Mouse (Mus musculus) gastrocnemius, postnatal 4 days (tissue): ENCODE results near the gene Nrip2. TPM values are rescaled to one million over a fixed set of nuclear protein-coding genes. Genes with fewer than 3 reads are reported as not detected.
"Not testable (repeated sequence)": the region's sequence is repeated elsewhere in the genome, so short reads cannot be mapped to it uniquely, and the experiment has no call there.

Experiments
- DNase-seq, 2 experiments: peaks; one replicate each; pipeline ENCODE4 v3.0.0; 2021 to 2022; ENCODE audit warnings: low spot score in 2 of 2, mixed read lengths in 2 of 2
- long read RNA-seq, 2 experiments: library from polyadenylated mRNA; stranded (forward); transcript quantifications; one replicate each; pipeline ENCODE4 v2.0.0; 2021
- total RNA-seq, 2 experiments: library from RNA; stranded (reverse); gene quantifications; 2 replicates each; pipeline ENCODE4 v1.2.3; 2021

Gene Nrip2
- total RNA-seq, result 1 to 10 TPM; 2.6 to 3.7 TPM
- long read RNA-seq, experiment 1, partial matches to known transcripts, result 0 of 3 reads
- long read RNA-seq, experiment 1, other reads (novel, unspliced or antisense), result 1 of 3 reads
- long read RNA-seq, experiment 2, partial matches to known transcripts, result 0 of 8 reads
- long read RNA-seq, experiment 2, other reads (novel, unspliced or antisense), result 5 of 8 reads

DNA sequence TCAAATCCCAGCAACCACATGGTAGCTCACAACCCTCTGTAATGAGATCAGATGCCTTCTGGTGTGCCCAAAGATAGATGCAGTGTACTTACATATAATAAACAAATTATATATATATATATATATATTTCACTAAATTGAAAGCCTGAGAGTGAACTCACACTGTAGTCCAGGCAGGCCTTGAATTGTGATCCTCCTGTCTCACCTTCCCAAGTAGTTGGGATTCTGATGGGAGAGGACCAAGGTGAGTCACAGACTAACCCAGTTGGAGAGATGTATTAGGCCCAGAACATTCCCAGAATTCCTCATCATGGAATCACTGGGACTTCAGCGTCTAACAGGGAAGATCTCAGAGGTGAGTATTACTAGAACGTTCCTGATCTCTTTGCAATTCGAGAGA lies at the start of gene Nrip2:
TSS of gene Nrip2 (plus strand) at position 301 of the 400 bp plus-strand sequence.
- DNase-seq, result no peak

GRCm38 (mm10) chr6:128349711-128350110 lies 49.4 kb upstream of the Nrip2 start:
- DNase-seq, result no peak

GRCm38 (mm10) chr6:128354140-128354539 lies 45.0 kb upstream of the Nrip2 start:
- no peak for DNase-seq

DNA sequence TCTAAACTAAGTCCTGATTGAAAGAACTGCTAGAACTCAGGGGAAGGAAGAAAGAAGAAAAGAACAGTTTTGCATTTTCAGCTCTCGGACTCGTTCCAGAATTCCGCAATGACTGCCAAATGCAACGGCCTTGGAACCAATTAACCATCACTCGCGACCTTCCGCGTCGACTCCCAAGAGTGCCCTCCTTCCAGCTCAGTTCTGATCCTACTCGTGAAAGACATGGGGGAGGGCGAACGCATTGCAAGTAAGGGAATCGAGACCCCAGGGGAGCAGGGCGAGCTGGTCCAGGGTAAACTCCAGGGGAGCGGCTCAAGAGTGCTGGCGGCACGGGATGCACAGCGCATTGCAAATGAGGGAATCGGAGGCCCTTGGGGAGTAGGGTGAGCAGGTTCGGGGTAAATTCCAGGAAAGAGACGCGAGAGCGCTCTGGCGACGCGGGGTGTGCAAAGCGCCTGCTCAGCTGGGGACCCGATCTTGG lies 43.9 kb upstream of the Nrip2 start:
- peak in 1 of 2 experiments; percentile 47 for DNase-seq

- DNase-seq, result peak; percentile 97 to 98
Observed at GRCm38 (mm10) chr6:128355726-128356416, 43.2 kb upstream of the Nrip2 start, which contains the start of gene Tulp3. TSS of gene Tulp3 (minus strand) at chr6:128355851.

DNA sequence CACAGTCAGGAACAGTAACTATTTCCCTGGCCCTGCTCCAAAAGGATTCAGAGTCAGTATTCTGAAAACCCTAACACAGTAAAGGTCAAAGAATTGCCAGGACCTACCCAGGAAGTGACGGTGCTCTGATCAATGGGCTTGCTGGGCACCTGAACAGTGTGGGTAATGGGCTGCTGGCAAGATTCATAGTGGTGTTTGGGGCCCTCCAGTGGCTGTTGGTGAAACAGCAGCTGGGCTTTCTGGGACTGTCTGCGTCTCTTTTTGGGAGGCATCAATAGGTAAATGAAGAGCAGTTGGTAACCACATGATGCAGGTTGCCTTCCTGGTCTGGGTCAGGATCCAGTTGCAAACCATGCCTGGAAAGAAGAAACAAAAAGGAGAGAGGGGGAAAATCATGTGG lies 40.1 kb upstream of the Nrip2 start:
- DNase-seq, result peak in 1 of 2 experiments; percentile 51

- no peak for DNase-seq
Observed at GRCm38 (mm10) chr6:128361901-128362300, 37.2 kb upstream of the Nrip2 start.

DNA sequence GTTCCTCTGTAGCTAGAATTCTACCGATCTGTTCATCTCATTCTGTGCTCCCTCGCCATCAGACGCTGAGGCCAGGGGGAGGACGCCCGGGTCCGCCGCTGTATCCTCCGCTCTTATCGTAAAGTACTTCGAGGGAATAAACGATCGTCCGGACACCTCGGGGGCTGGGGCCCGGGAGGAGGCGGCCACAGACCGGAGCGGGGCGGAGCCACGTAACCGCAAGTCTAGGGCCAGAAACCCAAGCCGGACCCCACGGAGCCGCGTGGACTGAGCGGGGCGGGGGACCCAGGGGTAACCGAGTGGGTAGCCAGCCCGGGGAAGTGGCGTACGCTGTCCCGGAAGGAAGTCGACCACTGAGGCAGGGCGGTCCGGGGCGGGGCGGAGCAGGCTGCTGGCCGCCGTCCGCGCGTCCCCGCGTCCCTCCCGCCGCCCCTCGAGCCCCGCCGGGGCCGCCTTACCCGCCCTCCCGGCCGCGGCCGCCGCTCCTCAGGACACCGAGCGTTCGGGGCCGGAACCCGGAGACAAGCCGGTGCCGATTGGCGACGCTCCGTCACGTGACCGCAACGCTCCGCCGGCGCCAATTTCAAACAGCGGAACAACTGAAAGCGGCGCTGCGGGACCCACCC lies 36.6 kb upstream of the Nrip2 start, which contains the start of the genes Rhno1 and Foxm1:
TSS of gene Rhno1 (minus strand) at position 531 of the 626 bp plus-strand sequence.
TSS of gene Foxm1 (plus strand) at position 587 of the 626 bp plus-strand sequence.
- peak; percentile 80 to 87 for DNase-seq

GRCm38 (mm10) chr6:128363007-128363825 lies 35.9 kb upstream of the Nrip2 start:
- DNase-seq, result no peak

DNA sequence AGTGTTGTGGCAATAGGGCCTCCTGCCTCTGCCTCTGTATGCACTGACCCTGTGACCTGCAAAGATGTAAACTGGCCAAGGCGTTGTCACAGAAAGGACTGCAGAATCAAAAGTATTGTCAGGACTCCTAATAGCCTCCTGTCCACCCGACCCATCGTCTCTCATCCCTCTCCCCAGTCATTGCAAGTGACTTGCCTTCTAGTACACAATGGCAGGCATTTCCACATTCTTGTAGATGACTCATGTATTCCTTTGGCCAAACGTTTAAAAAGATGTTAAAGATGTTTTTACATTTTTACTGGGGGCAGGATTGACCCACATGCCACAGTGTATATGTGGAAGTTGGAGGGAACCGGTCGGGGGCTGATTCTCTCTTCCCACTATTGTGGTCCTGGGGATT lies 34.4 kb upstream of the Nrip2 start:
- DNase-seq, result no peak

- no peak for DNase-seq
Observed at GRCm38 (mm10) chr6:128366466-128366865, 32.6 kb upstream of the Nrip2 start.

DNA sequence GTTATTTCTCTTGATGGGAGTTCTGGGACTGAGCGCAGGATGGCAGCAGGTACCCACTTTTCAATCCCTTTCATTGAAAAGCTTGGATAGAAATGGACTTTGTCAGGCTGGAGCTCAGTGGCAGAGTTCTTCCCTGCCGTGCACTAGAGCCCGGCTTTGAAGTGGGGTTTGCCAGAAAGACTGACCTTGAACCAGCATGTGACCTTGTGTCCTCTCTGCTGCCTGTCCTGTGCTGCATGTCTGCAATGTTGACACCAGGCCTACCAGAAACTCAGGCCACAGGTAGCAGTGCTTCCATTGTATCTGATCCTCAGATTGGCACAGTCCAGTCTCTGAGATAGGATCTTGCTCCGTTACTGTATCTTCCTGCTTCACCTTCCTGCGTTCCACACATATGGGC lies 29.1 kb upstream of the Nrip2 start:
- no peak for DNase-seq

DNA sequence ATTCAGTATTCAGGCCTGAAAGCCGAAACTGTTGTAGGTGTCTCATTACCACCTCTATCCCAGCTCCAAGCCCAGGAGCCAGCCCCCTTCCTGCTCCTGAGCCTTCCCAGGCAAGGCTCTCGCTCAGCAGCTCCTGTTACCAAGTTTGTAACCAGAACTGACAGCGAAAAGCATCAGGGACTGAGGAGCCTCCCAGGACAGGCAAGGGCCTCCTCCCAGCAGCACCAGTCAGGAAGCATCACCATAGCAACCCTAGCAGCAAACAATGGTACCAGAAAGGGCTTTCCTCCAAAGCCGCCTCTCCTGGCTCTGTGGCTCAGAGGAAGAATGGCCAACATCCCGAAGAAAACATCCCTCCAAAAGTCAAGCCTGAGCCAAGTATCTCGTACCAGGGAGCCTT lies 23.9 kb upstream of the Nrip2 start, which contains the start of the genes Tex52 and Gm44596:
TSS of gene Tex52 (plus strand) at position 265 of the 400 bp plus-strand sequence.
TSS of gene Gm44596 (plus strand) at position 312 of the 400 bp plus-strand sequence.
- peak in 1 of 2 experiments; percentile 20 for DNase-seq

DNA sequence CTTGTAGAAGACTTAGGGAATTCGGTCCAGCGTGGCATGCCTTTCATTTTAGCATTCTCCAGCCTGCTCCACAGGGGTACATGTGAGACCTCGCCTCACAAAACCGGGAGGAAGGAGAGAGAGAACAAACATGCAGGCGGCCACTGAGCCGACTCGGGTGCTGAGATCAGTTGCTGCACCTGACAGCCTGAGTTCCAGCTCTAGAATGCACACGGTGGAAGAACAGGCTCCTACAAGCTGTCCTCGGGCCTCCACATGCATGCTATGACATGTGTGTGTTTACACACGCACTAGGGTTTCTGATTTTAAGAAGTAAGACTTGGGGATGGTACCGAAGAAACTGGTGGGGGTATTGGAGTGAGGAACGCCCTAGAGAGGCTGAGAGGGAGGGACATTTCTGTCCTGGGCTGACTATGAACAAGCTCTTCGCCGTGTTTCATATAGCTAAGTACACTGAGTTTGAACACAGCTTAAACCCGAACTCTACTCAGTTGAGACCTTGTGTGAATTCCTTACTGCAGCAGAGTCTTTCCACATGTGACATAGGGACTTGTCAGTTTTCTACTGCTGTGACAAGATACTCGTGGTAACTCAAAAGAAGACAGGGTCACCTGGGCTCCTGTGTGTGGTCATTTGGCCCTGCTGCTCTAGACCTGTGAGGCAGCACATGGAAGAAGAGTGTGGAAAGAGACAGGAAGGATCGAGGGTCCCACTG lies 22.6 kb upstream of the Nrip2 start:
- no peak for DNase-seq

DNA sequence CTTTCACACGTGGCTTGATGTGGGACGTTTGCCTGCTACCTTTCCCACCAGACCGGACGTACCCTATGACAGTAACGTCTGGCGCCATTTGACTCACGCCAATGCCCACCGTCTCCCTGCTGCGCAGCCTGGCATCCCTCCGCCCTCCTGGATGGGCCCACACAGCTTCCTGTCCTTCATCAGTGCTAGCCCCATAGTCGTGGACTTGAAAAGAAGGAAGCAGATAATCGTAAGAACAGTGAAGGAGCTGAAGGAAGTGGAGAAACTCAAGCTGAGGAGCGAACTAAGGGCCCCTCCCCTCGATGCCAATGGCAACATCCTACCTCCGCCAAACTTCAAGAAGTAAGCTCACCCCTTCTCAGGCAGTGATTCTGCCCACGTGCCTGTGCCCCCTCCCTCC lies 19.5 kb upstream of the Nrip2 start:
- DNase-seq, result no peak

DNA sequence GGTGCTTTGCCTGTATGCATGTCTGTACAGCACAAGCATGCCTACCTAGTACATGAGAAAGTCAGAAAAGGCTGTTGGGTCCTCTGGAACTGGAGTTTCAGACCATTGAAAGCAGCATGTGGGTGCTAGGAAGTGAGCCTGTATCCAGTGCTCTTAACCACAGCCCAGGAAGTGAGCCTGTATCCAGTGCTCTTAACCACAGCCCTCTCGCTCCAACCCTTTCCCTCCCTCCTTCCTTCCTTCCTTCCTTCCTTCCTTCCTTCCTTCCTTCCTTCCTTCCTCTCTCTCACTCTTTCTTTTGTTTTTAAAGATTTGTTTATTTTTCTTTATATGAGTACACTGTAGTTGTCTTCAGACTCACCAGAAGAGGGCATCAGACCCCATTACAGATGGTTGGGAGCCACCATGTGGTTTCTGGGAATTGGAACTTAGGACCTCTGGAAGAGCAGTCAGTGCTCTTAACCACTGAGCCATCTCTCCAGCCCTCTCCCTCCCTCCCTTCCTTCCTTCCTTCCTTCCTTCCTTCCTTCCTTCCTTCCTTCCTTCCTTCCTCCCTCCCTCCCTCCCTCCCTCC lies 18.4 kb upstream of the Nrip2 start:
- DNase-seq, result not testable (repeated sequence)

DNA sequence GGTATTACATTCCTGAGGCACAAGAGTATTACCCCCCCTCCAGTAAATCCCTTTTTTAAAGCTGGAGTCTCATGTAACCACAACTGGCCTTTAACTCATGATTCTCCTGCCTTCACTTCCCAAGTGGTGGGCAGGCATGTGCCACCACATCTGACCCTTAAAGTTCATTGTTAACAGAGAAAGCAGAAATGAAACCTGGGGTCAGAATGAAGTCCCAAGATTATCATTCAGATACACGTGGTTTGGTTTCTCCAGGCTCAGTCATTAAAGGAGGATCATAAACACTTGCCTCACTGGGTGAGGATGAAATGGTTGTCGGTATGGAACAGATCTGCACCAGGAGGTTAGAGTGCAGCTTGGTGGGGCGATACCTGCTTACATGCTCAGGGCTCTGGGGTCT lies 17.8 kb upstream of the Nrip2 start:
- no peak for DNase-seq

GRCm38 (mm10) chr6:128383752-128384151 lies 15.3 kb upstream of the Nrip2 start:
- no peak for DNase-seq

DNA sequence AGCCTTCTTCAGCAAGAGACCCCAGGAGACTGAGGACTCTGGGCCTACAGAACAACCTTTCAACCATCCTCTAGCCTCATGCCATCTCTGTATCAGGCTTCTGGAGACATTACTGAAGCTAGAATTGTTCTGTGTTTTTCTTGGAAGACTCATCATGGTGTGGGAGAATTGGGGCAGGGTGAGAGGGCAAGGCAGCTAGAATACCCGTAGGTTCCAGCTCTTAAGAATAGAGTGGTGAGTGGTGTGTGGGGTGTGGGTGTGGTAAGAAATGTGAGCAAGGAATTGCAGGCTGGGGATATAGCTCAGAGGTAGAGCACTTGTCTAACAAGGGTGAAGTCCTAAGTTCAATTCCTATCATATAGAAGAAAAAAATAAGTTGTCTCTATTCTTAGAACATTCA lies 14.1 kb upstream of the Nrip2 start:
- no peak for DNase-seq

GRCm38 (mm10) chr6:128389185-128389584 lies 9.9 kb upstream of the Nrip2 start:
- no peak for DNase-seq
